Mouse (Mus musculus) stomach, postnatal 0 days (tissue): Measurements from ENCODE around the gene Htra1. TPM values are rescaled to one million over a fixed set of nuclear protein-coding genes. Genes with fewer than 3 reads are reported as not detected.

ENCODE experiments used
- ATAC-seq: fragments of 200-750 bp; cut with Nextera tagmentation; 2 replicates; pipeline ENCODE4 v1.8.0; 2017; ENCODE audit not compliant: low FRiP score, low TSS enrichment
- DNase-seq: peaks from one replicate; pipeline ENCODE4 v3.0.0-alpha.2; 2016; ENCODE audit warnings: low spot score
- H3K27ac ChIP-seq: fragments of 300-500 bp; sonication (generic); replicated peaks from 2 replicates; pipeline ENCODE4 v1.5.1; 2014; ENCODE audit warnings: mild to moderate bottlenecking, control low read depth
- H3K27me3 ChIP-seq: fragments of 300-500 bp; sonication (generic); 2 replicates; pipeline ENCODE4 v1.6.1; 2014; ENCODE audit warnings: low read length; ENCODE audit not compliant: control insufficient read depth, insufficient read depth
- H3K36me3 ChIP-seq: fragments of 300-500 bp; sonication (generic); 2 replicates; pipeline ENCODE4 v1.6.1; 2014; ENCODE audit warnings: low read length, mixed read lengths; ENCODE audit not compliant: control insufficient read depth, insufficient read depth
- H3K4me1 ChIP-seq: fragments of 300-500 bp; sonication (generic); replicated peaks from 2 replicates; pipeline ENCODE4 v1.6.1; 2014; ENCODE audit warnings: antibody characterized with exemption; ENCODE audit not compliant: control insufficient read depth, insufficient read depth
- H3K4me2 ChIP-seq: fragments of 300-500 bp; sonication (generic); replicated peaks from 2 replicates; pipeline ENCODE4 v1.6.1; 2014; ENCODE audit warnings: low read depth, mild to moderate bottlenecking, control low read depth, moderate library complexity
- H3K4me3 ChIP-seq: fragments of 300-500 bp; sonication (generic); 2 replicates; pipeline ENCODE4 v1.5.1; 2014; ENCODE audit warnings: low read depth, low read length, control low read depth
- H3K9ac ChIP-seq: fragments of 300-500 bp; sonication (generic); 2 replicates; pipeline ENCODE4 v1.6.1; 2014; ENCODE audit warnings: mild to moderate bottlenecking, low read length, control low read depth, mixed read lengths
- H3K9me3 ChIP-seq: fragments of 300-500 bp; sonication (generic); 2 replicates; pipeline ENCODE4 v1.6.1; 2016; ENCODE audit warnings: low read length; ENCODE audit not compliant: control insufficient read depth
- CTCF ChIP-seq: IDR thresholded peaks from 2 replicates; pipeline ENCODE4 v1.5.1; 2016; ENCODE audit warnings: antibody characterized with exemption, low read depth, mild to moderate bottlenecking, moderate library complexity
- EP300 ChIP-seq: optimal IDR thresholded peaks from 2 replicates; pipeline ENCODE3; 2016; ENCODE audit warnings: antibody characterized with exemption
- WGBS: fragments of 180-500 bp; shearing (Covaris S2); extraction: QIAGEN DNeasy Blood & Tissue Kit; methylation state at CpG from one replicate; pipeline ENCODE4 v1.1.7; 2014; 5-methylcytosine and 5-hydroxymethylcytosine counted together
- polyA plus RNA-seq: library from polyadenylated mRNA; unstranded; fragments of >200 nt; fragmentation: Nextera tagmentation; extraction: Ambion mirVana; gene quantifications from 2 replicates; pipeline ENCODE4 v1.2.1, GENCODE M21; 2015

Htra1 gene
- polyA plus RNA-seq, 1 experiment from 2014 or later, result 51.6 TPM

DNA sequence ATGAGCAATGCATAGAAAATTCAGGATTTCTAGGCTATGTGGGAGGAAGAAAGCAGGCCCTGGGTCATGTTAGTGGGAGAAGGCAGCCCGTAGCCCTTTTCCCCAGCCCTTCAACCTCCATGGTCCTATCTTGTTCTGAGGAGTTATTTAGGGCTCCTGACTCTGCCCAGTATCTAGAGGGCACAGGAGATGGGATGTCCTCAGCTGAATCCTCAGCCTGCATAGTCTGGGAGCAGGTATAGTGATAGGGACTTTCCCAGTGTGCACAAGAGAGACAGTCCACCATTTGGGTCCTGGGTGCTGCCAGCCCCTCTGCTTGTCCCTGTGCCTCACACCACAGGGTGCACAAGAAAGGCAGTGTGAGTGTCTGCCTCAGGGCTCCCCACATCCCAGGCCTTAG is 42.6 kb downstream of the Htra1 start:
- 84% methylated on average over 1 of the region's 1 CpGs for WGBS
- TF ChIP-seq EP300 (no peak), CTCF (no peak)
- Histone ChIP-seq H3K9ac (no peak overlapping the region), H3K27me3 (no peaks in the 10 kb centered on the region), H3K4me3 (no peak overlapping the region), H3K9me3 (no peaks in the 10 kb centered on the region), H3K36me3 (no peaks in the 10 kb centered on the region), H3K4me1 (peaks cover 5% of the 10 kb centered on the region; the same call in 1 of the 2 replicates), H3K4me2 (no peak overlapping the region), H3K27ac (no peak overlapping the region)
- ATAC-seq (no peak), DNase-seq (no peak)

GRCm38 (mm10) chr7:130980130-130980529 is 44.2 kb downstream of the Htra1 start:
- ATAC-seq (no peak), DNase-seq (peak; percentile 29)
- no peak for TF ChIP-seq CTCF
- no peak for TF ChIP-seq EP300
- 63% methylated on average over 5 of the region's 5 CpGs for WGBS
- no peaks in the 10 kb centered on the region for H3K27me3 ChIP-seq
- H3K4me2 ChIP-seq, result no peak overlapping the region
- H3K4me1 ChIP-seq, result peaks cover 5% of the 10 kb centered on the region; the same call in 1 of the 2 replicates
- no peak overlapping the region for H3K9ac ChIP-seq
- no peak overlapping the region for H3K4me3 ChIP-seq
- no peaks in the 10 kb centered on the region for H3K9me3 ChIP-seq
- H3K36me3 ChIP-seq, result no peaks in the 10 kb centered on the region
- 0 out of 2 replicates have a peak overlapping the region, but pooled peaks have one; percentile 30 for H3K27ac ChIP-seq

GRCm38 (mm10) chr7:130982371-130982770 is 46.5 kb downstream of the Htra1 start:
- WGBS, result 21% methylated on average over 4 of the region's 4 CpGs
- no peak overlapping the region for H3K4me2 ChIP-seq
- no peaks in the 10 kb centered on the region for H3K9me3 ChIP-seq
- H3K36me3 ChIP-seq, result no peaks in the 10 kb centered on the region
- TF ChIP-seq CTCF (no peak), EP300 (no peak)
- peak; percentile 65 for DNase-seq
- no peak overlapping the region for H3K4me3 ChIP-seq
- no peaks in the 10 kb centered on the region for H3K27me3 ChIP-seq
- H3K27ac ChIP-seq, result peak overlapping the region; percentile 30; the same call in 1 of the 2 replicates
- ATAC-seq, result peak; percentile 73
- no peak overlapping the region for H3K9ac ChIP-seq
- H3K4me1 ChIP-seq, result peaks cover 5% of the 10 kb centered on the region

DNA sequence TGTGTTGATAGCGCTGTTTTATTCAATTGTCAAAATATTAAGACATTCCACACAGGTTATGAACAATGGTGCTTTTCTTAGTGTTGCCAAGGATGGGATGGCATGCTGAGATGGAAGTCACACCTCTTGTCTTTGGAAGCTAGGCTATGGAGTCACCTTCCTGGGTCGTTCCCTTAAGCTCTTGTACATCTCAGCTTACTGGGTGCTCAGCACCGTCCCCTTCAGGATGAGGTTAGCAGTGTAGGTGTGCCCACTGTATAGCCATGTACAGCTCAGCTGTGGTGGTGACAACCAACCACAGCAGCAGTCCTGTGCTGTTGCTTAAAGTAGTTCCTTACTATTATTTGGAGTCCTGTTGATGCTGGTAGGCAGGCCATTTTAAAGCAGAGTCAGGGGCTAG is 47.0 kb downstream of the Htra1 start:
- H3K27ac ChIP-seq, result no peak overlapping the region
- ATAC-seq (no peak), DNase-seq (no peak)
- no peaks in the 10 kb centered on the region for H3K36me3 ChIP-seq
- no peak overlapping the region for H3K4me2 ChIP-seq
- TF ChIP-seq CTCF, result peak; percentile 53
- no peak for TF ChIP-seq EP300
- WGBS, result 53% methylated on average over 3 of the region's 3 CpGs
- H3K9me3 ChIP-seq, result no peaks in the 10 kb centered on the region
- no peaks in the 10 kb centered on the region for H3K27me3 ChIP-seq
- no peak overlapping the region for H3K4me3 ChIP-seq
- H3K4me1 ChIP-seq, result peaks cover under 1% of the 10 kb centered on the region
- H3K9ac ChIP-seq, result no peak overlapping the region

GRCm38 (mm10) chr7:130984294-130984693 is 48.4 kb downstream of the Htra1 start:
- H3K4me2 ChIP-seq, result no peak overlapping the region
- no peaks in the 10 kb centered on the region for H3K36me3 ChIP-seq
- H3K27ac ChIP-seq, result no peak overlapping the region
- no peak overlapping the region for H3K9ac ChIP-seq
- ATAC-seq (no peak), DNase-seq (no peak)
- 76% methylated on average over 7 of the region's 7 CpGs for WGBS
- H3K9me3 ChIP-seq, result no peaks in the 10 kb centered on the region
- no peak overlapping the region for H3K4me3 ChIP-seq
- TF ChIP-seq EP300 (no peak), CTCF (no peak)
- no peaks in the 10 kb centered on the region for H3K27me3 ChIP-seq
- H3K4me1 ChIP-seq, result no peaks in the 10 kb centered on the region; the same call in 1 of the 2 replicates

DNA sequence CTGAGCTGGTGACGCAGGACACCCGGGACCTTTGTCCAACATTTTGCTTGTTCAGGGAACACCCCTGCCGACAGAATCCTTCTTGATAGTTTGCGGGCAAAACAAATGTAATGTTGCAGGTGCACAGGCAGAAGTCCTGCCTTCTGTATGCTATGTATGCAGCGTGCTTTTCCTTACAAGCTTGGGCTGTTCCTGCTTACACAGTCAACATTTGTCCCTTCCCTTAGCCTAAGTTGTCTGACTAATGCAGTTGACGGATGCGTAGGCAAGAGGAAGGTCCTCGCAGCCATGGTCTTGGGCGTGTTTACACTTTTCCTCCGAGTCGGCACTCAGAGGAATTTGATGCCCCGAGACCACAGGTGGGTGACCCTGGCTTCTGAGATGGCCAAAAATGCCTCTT is 49.3 kb downstream of the Htra1 start:
- no peak for TF ChIP-seq EP300
- peak; percentile 50 for ATAC-seq
- Histone ChIP-seq H3K4me2 (no peak overlapping the region), H3K9me3 (no peaks in the 10 kb centered on the region), H3K27ac (0 out of 2 replicates have a peak overlapping the region, but pooled peaks have one; percentile 4), H3K36me3 (no peaks in the 10 kb centered on the region), H3K9ac (no peak overlapping the region), H3K4me1 (no peaks in the 10 kb centered on the region; the same call in 1 of the 2 replicates), H3K27me3 (no peaks in the 10 kb centered on the region), H3K4me3 (no peak overlapping the region)
- whole genome bisulfite sequencing, result 35% methylated on average over 12 of the region's 12 CpGs
- peak; percentile 49 for DNase-seq
